Mouse (Mus musculus) myocyte (in vitro differentiated cells): ENCODE measurements around the gene Fam208a.

Experiments used
- CEBPB ChIP-seq: IDR thresholded peaks from 2 replicates; pipeline ENCODE4 v1.6.1; 2011; ENCODE audit warnings: mild to moderate bottlenecking, moderate library complexity; ENCODE audit not compliant: poor library complexity, insufficient read depth, severe bottlenecking
- E2F4 ChIP-seq: IDR thresholded peaks from one replicate; pipeline ENCODE4 v1.6.1; 2011; ENCODE audit warnings: mild to moderate bottlenecking, control low read depth, moderate library complexity; ENCODE audit not compliant: insufficient read depth
- MAX ChIP-seq: IDR thresholded peaks from one replicate; pipeline ENCODE4 v1.6.1; 2011; ENCODE audit warnings: low read depth, mild to moderate bottlenecking, control low read depth
- MYOD1 ChIP-seq, 3 experiments: IDR thresholded peaks; one replicate each; pipeline ENCODE4 v1.6.1; 2011; ENCODE audit warnings: control low read depth in 2 of 3, low read depth in 2 of 3, mild to moderate bottlenecking in 2 of 3, moderate library complexity in 1 of 3; ENCODE audit not compliant: insufficient read length in 2 of 3, control insufficient read depth in 1 of 3
- MYOG ChIP-seq, 3 experiments: IDR thresholded peaks; one replicate each; pipeline ENCODE4 v1.6.1; 2011; ENCODE audit warnings: control low read depth in 2 of 3, low read depth in 2 of 3, mild to moderate bottlenecking in 2 of 3; ENCODE audit not compliant: insufficient read length in 2 of 3, control insufficient read depth in 1 of 3, insufficient read depth in 1 of 3
- POLR2A ChIP-seq: IDR thresholded peaks from one replicate; pipeline ENCODE4 v1.6.1; 2011; ENCODE audit warnings: low read depth, mild to moderate bottlenecking, control low read depth, moderate library complexity; ENCODE audit not compliant: insufficient read length
- POLR2AphosphoS2 ChIP-seq: IDR thresholded peaks from one replicate; pipeline ENCODE4 v1.6.1; 2011; ENCODE audit warnings: low read depth, control low read depth; ENCODE audit not compliant: insufficient read length
- REST ChIP-seq: IDR thresholded peaks from one replicate; pipeline ENCODE4 v1.6.1; 2011; ENCODE audit warnings: mild to moderate bottlenecking, control low read depth, moderate library complexity; ENCODE audit not compliant: insufficient read depth, insufficient read length
- SRF ChIP-seq: IDR thresholded peaks from one replicate; pipeline ENCODE4 v1.6.1; 2011; ENCODE audit warnings: low read depth; ENCODE audit not compliant: control insufficient read depth, insufficient read length
- TCF12 ChIP-seq: IDR thresholded peaks from one replicate; pipeline ENCODE4 v1.6.1; 2011; ENCODE audit warnings: mild to moderate bottlenecking, control low read depth; ENCODE audit not compliant: poor library complexity, insufficient read depth, severe bottlenecking
- TCF3 ChIP-seq: IDR thresholded peaks from one replicate; pipeline ENCODE4 v1.6.1; 2011; ENCODE audit warnings: low read depth, control low read depth; ENCODE audit not compliant: insufficient read length
- USF1 ChIP-seq: IDR thresholded peaks from one replicate; pipeline ENCODE4 v1.6.1; 2011; ENCODE audit warnings: low read depth, mild to moderate bottlenecking, control low read depth, moderate library complexity

DNA sequence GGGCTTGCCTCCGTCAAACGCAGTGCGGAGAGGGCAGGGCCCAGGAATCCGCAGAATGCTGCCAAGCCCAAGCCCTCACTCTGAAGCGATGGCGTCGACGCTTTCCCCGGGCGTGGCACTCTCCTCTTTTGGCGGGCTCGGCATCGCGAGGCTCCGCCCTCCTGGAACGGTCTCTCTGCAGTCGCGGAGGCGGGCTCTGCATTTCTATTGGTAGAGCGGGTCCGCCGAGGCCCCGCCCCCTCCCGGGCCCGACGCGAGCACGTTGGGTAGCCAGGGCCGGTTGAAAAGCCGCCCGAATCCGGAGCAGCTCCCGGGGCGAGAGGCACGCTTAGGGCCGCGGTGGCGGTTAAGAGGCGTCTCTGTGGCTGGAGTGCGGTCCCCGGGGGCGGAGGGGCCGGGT, at the start of gene Fam208a:
- TF ChIP-seq TCF12 (no peak), MAX (peak; percentile 50), REST (no peak), POLR2A (peak; percentile 75), USF1 (no peak), MYOG (IDR thresholded peaks at IDR 0.05; ENCODE audit: control insufficient read depth in 1 of 3, insufficient read depth in 1 of 3, insufficient read length in 2 of 3, low read depth in 2 of 3) (no peak), E2F4 (no peak), POLR2AphosphoS2 (peak; percentile 61), TCF3 (no peak), SRF (no peak), MYOD1 (IDR thresholded peaks at IDR 0.05; ENCODE audit: control insufficient read depth in 1 of 3, insufficient read length in 2 of 3, low read depth in 2 of 3) (no peak), CEBPB (no peak)
